Mouse (Mus musculus) ES-E14 (cell line): ENCODE measurements around the gene H2-T22. TPM values are rescaled to one million over a fixed set of nuclear protein-coding genes. Genes with fewer than 3 reads are reported as not detected.
"Not testable (repeated sequence)": the region's sequence is repeated elsewhere in the genome, so short reads cannot be mapped to it uniquely, and the experiment has no call there.

Experiments
- DNase-seq: peaks from one replicate; pipeline ENCODE4 v3.0.0-alpha.2; 2013; ENCODE audit warnings: low read depth, low spot score
- H3K27ac ChIP-seq: 2 replicates; pipeline ENCODE4 v1.5.1; 2012; ENCODE audit warnings: low read depth, mild to moderate bottlenecking, low read length, moderate library complexity, mixed read lengths; ENCODE audit not compliant: poor library complexity, insufficient read depth, severe bottlenecking
- H3K36me3 ChIP-seq: 2 replicates; pipeline ENCODE4 v1.6.1; 2012; ENCODE audit warnings: mild to moderate bottlenecking, low read length, moderate library complexity, mixed read lengths; ENCODE audit not compliant: control insufficient read depth, poor library complexity, insufficient read depth, severe bottlenecking
- H3K4me1 ChIP-seq, 2 experiments: fragments of 150-350 bp in 1 of 2; sonication (generic) in 1 of 2; 2 replicates each; pipeline ENCODE4 v1.6.1; 2012; ENCODE audit warnings: low read length in 2 of 2, mild to moderate bottlenecking in 1 of 2, mixed read lengths in 1 of 2; ENCODE audit not compliant: control insufficient read depth in 2 of 2, insufficient read depth in 2 of 2, poor library complexity in 1 of 2
- H3K4me3 ChIP-seq, 2 experiments: fragments of 150-350 bp in 1 of 2; sonication (generic) in 1 of 2; 2 replicates each; pipeline ENCODE4 v1.5.1; 2012; ENCODE audit warnings: low read length in 2 of 2, low read depth in 1 of 2, mild to moderate bottlenecking in 1 of 2, mixed read lengths in 1 of 2; ENCODE audit not compliant: insufficient read depth in 1 of 2, poor library complexity in 1 of 2, severe bottlenecking in 1 of 2
- H3K9ac ChIP-seq: 2 replicates; pipeline ENCODE4 v1.6.1; 2012; ENCODE audit warnings: low read depth, mild to moderate bottlenecking, low read length, mixed read lengths; ENCODE audit not compliant: poor library complexity, insufficient read depth, severe bottlenecking
- H3K9me3 ChIP-seq: fragments of 150-350 bp; sonication (generic); 2 replicates; pipeline ENCODE4 v1.6.1; 2012; ENCODE audit warnings: low read depth, mild to moderate bottlenecking, low read length; ENCODE audit not compliant: control insufficient read depth, insufficient read depth
- CHD2 ChIP-seq: IDR thresholded peaks from 2 replicates; pipeline ENCODE4 v1.6.1; 2014; ENCODE audit warnings: mild to moderate bottlenecking, low read depth, low read length, inconsistent platforms
- HCFC1 ChIP-seq: IDR thresholded peaks from 2 replicates; pipeline ENCODE4 v1.6.1; 2012; ENCODE audit warnings: low read length, inconsistent platforms, borderline replicate concordance; ENCODE audit not compliant: insufficient read depth
- MAFK ChIP-seq: IDR thresholded peaks from 2 replicates; pipeline ENCODE4 v1.6.1; 2014; ENCODE audit warnings: mild to moderate bottlenecking, low read depth, low read length, inconsistent platforms; ENCODE audit not compliant: insufficient read depth
- ZC3H11A ChIP-seq: IDR thresholded peaks from 2 replicates; pipeline ENCODE4 v1.6.1; 2012; ENCODE audit warnings: low read depth, mild to moderate bottlenecking, inconsistent platforms, low read length, borderline replicate concordance
- ZNF384 ChIP-seq: IDR thresholded peaks from 2 replicates; pipeline ENCODE4 v1.6.1; 2012; ENCODE audit warnings: low read depth, low read length, inconsistent platforms
- in situ Hi-C, 2 experiments: fragments of 600-800 bp; cut with MboI; formaldehyde crosslinking; loops; one replicate each; pipeline ENCODE4 v1.15.1; 2025; ENCODE audit warnings: low sequenced_read_pairs in 2 of 2, inconsistent platforms in 1 of 2; ENCODE audit not compliant: unreplicated experiment in 2 of 2
- total RNA-seq: library from RNA; depleted of rRNA; stranded (reverse); fragments of 300-350 nt; gene quantifications from 2 replicates; pipeline ENCODE4 v1.2.3, GENCODE M21; 2012

H2-T22 gene
- total RNA-seq, 1 experiment = 5.8 TPM

GRCm38 (mm10) chr17:36060829-36061228, 18.3 kb upstream of the H2-T22 start:
- no peak overlapping the region for H3K27ac ChIP-seq
- TF ChIP-seq HCFC1 = 0 out of 2 replicates have a peak, but pooled peaks have one; percentile 13
- TF ChIP-seq CHD2 = no peak
- peak; percentile 73; the same call in 1 of the 2 replicates for TF ChIP-seq ZC3H11A
- no peaks in the 10 kb centered on the region for H3K4me1 ChIP-seq
- H3K9ac ChIP-seq = no peak overlapping the region
- H3K4me3 ChIP-seq = no peak overlapping the region
- H3K9me3 ChIP-seq = no peaks in the 10 kb centered on the region
- no peaks in the 10 kb centered on the region for H3K36me3 ChIP-seq
- in situ Hi-C loops = loop anchor here (10.0 kb wide), 2 partner anchors 64 to 124 kb away; partner anchors contain the start of genes Gm19684 (in 1 of the 2) and Gm7030 (in 1 of the 2)
- DNase-seq = peak; percentile 96

GRCm38 (mm10) chr17:36058362-36058761, 15.8 kb upstream of the H2-T22 start, which contains the start of gene Gm11127:
TSS of gene Gm11127 (minus strand) at chr17:36058371.
- in situ Hi-C loops, H3K4me1 ChIP-seq, H3K27ac ChIP-seq, DNase-seq, H3K9ac ChIP-seq, H3K9me3 ChIP-seq, H3K36me3 ChIP-seq: not testable (repeated sequence)
- H3K4me3 ChIP-seq = peak within 1 kb of the TSS; percentile 8 to 33; a peak in 3 of 4 replicates

GRCm38 (mm10) chr17:36057927-36058326, 15.4 kb upstream of the H2-T22 start:
- H3K36me3 ChIP-seq, DNase-seq, in situ Hi-C loops, H3K9ac ChIP-seq, H3K4me1 ChIP-seq, H3K27ac ChIP-seq, H3K9me3 ChIP-seq: not testable (repeated sequence)
- H3K4me3 ChIP-seq = peak overlapping the region; percentile 8 to 33; a peak in 3 of 4 replicates

- in situ Hi-C loops = no loop called here
- Histone ChIP-seq H3K36me3 (no peaks in the 10 kb centered on the region), H3K9ac (no peak overlapping the region), H3K27ac (no peak overlapping the region), H3K4me3 (no peak overlapping the region), H3K9me3 (no peaks in the 10 kb centered on the region), H3K4me1 (no peaks in the 10 kb centered on the region)
- no peak for DNase-seq
- no peak for TF ChIP-seq CHD2
- TF ChIP-seq ZNF384 = no peak
- TF ChIP-seq MAFK = no peak
- TF ChIP-seq HCFC1 = no peak
- no peak for TF ChIP-seq ZC3H11A
Observed at GRCm38 (mm10) chr17:36043286-36043685, 739 bp upstream of the H2-T22 start.

GRCm38 (mm10) chr17:36042055-36042454, 492 bp downstream of the H2-T22 start:
- in situ Hi-C loops, H3K36me3 ChIP-seq, H3K4me1 ChIP-seq, H3K9me3 ChIP-seq, H3K27ac ChIP-seq, DNase-seq: not testable (repeated sequence)
- peak overlapping the region in 1 of 2 experiments; percentile 47; a peak in 1 of 4 replicates for H3K4me3 ChIP-seq
- H3K9ac ChIP-seq = peak overlapping the region; percentile 70; the same call in 1 of the 2 replicates

- H3K4me3 ChIP-seq, DNase-seq, H3K36me3 ChIP-seq, in situ Hi-C loops, H3K9me3 ChIP-seq, H3K27ac ChIP-seq, H3K9ac ChIP-seq, H3K4me1 ChIP-seq: not testable (repeated sequence)
Observed at GRCm38 (mm10) chr17:36040604-36041003, 1.9 kb downstream of the H2-T22 start.

GRCm38 (mm10) chr17:36036126-36036525, 6.4 kb downstream of the H2-T22 start:
- DNase-seq, H3K9ac ChIP-seq, H3K4me1 ChIP-seq, H3K9me3 ChIP-seq, H3K27ac ChIP-seq, H3K36me3 ChIP-seq, in situ Hi-C loops, H3K4me3 ChIP-seq: not testable (repeated sequence)
